Mouse (Mus musculus) heart, adult 18-20 months (tissue): ENCODE results near the gene Mgat4e. TPM values are rescaled to one million over a fixed set of nuclear protein-coding genes. Genes with fewer than 3 reads are reported as not detected.

ENCODE experiments used
- DNase-seq, 2 experiments: peaks; one replicate each; pipeline ENCODE4 v3.0.0; 2021 to 2022; ENCODE audit warnings: mixed read lengths in 1 of 2
- long read RNA-seq, 2 experiments: library from polyadenylated mRNA; stranded (forward); transcript quantifications; one replicate each; pipeline ENCODE4 v2.0.0; 2021
- total RNA-seq, 2 experiments: library from RNA; stranded (reverse); gene quantifications; 2 replicates each; pipeline ENCODE4 v1.2.3; 2021

Mgat4e gene
- not detected for total RNA-seq
- long read RNA-seq, experiment 1 = 0 reads
- long read RNA-seq, experiment 2 = 0 reads

- DNase-seq = no peak
These were observed at the start of gene Mgat4e for GRCm38 (mm10) chr1:134549632-134550132. Gene Mgat4e (minus strand): TSS chr1:134549682.

- no peak for DNase-seq
These were observed 48.0 kb upstream of the Mgat4e start for GRCm38 (mm10) chr1:134597339-134598054.

DNA sequence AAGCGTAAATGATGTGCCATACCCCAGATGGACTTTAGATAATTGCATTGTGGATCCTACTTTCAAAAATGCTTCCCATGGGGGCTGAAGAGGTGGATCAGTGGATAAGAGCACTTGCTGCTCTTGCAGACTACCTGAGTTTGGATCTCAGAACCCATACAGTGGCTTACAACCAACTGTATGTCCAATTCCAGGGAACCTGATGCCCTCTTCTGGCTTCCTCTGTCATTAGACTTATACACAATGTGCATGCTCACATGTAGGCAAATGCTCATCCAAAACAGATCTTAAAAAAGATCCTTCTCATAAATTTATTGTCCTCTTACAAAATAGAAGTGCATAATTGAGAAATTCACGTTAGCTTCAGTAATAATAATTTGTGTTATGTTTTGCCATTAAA lies 42.3 kb upstream of the Mgat4e start:
- DNase-seq = no peak

DNA sequence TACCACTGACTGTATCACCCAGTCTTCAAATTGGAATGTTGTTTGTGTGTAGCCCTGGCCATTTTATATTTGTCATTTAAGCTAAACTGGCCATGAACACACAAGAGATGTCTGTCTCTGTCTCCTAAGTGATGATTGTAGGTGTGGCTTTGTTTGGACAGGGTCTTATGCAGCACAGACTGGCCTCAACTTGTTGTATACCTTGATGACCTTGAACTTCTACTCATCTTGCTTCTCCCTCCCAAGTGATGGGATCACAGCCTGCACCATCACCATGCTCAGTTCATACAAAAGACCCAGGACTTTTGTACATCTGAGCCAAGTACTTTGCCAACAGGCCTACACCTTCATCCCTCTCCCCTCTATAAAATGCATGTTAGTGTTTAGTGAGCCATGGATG lies 40.2 kb upstream of the Mgat4e start:
- no peak for DNase-seq

- DNase-seq = no peak
These were observed 34.1 kb upstream of the Mgat4e start for GRCm38 (mm10) chr1:134583560-134583959.

GRCm38 (mm10) chr1:134580796-134581195 lies 31.3 kb upstream of the Mgat4e start:
- DNase-seq = no peak

DNA sequence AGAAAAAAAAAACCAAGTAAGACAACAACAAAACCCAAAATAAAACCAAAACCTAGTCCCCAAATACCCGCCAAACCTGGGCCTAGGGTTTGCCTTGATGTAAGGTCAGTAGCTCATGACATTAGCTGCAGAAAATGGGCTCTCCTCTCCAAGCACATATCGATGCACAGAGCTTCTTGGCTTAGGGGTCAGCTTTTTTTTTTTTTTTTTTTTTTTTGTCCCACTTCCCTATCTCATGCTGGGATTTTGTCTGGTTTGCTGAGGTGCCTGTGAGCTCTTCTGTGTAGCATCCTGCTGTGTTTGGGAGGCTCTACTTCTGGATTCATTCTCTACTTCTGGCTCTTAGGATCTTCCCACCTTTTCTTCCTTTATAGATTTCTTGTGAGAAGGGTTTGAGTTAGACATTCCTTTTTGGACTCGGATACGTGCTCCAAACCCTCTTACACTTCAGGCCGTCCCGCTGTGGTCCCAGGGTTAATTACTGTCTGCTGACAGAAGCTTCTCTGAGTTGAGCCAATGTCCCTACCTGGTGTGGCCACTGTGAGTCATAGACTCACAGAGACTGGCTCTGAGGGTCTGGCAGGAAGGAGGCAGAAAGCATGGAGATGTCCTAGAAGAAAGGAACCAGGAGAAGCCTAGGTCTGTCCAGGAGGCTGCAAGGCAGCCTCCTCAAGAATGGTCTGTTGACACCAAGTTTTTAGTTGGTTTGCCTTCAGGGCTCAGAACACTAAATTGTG lies 28.1 kb upstream of the Mgat4e start:
- DNase-seq = no peak

DNA sequence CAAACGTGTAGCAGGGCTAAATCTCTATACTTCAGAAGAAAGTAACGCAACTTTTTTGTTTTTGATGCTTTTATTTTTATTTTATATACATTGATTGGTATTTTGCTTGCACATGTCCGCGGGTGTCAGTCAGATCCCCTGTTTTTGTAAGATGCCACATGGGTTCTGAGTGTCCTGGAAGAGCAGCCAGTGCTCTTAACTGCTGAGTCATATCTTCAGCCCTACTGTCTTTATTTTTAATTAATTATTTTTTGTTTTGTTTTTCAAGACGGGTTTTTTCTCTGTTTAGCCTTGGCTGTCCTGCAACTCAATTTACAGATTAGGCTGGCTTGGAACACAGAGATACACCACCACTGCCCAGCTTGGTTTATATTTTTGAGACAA lies 24.4 kb upstream of the Mgat4e start:
- no peak for DNase-seq

GRCm38 (mm10) chr1:134573300-134573931 lies 23.9 kb upstream of the Mgat4e start:
- DNase-seq = no peak

- DNase-seq = no peak
These were observed 21.1 kb upstream of the Mgat4e start for GRCm38 (mm10) chr1:134570631-134571030.

DNA sequence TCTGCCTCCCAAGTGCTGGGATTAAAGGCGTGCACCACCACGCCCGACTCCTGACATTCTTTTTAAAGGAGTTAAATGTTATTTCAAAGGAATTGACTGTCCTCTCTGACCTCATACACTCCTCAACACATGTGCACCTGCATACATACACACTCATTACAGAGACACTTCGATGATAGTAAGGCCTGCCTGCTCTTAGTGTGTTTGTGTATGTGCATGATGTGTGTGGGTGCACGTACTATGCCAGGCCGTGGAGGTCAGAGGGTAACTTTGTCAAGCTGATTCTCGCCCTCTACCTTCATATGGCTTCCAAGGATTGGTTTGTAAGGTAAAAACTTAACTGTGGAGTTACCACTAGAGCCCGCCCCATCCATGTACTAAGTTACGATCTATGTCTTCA lies 20.7 kb upstream of the Mgat4e start:
- no peak for DNase-seq

- no peak for DNase-seq
These were observed 18.0 kb upstream of the Mgat4e start for GRCm38 (mm10) chr1:134567511-134567910.

DNA sequence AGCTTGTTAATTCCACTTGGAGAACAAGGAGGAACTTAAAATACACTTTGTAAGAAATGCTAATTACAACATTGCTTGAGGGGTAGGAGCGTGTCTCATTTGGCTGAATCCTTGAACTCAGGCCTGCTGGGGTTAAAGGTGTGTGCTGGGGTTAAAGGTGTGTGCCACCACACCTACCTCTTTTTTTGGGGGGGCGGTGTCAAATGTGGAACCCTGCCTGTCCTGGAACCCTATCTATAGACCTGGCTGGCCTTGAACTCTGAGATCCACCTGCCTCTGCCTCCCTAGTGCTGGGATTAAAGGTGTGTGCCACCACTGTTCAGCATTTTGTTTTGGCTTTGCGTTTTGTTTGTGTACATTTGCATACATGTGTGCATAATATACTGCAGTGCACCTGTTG lies 14.2 kb upstream of the Mgat4e start:
- no peak for DNase-seq

- DNase-seq = no peak
These were observed 13.0 kb upstream of the Mgat4e start for GRCm38 (mm10) chr1:134562457-134562856.

- DNase-seq = no peak
These were observed 12.3 kb upstream of the Mgat4e start for GRCm38 (mm10) chr1:134561770-134562143.

GRCm38 (mm10) chr1:134560801-134561769 lies 11.6 kb upstream of the Mgat4e start:
- DNase-seq = peak; percentile 16 to 34

DNA sequence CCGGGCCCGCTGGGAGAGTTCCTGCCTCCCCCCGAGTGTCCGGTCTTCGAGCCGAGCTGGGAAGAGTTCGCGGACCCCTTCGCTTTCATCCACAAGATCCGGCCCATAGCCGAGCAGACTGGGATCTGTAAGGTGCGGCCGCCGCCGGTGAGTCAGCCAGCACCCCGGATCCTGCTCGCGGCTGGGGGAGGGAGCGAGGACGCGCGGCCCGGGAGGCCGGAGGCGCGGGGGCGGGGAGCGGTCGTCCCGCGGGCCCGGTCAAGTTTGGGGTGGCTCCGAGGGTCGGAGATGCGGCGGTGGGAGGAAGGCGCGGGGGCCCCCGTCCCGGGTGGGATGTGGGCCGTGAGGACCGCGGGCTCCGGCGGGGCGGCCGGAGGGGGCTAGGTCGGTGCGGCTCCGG lies 10.9 kb upstream of the Mgat4e start:
- no peak for DNase-seq

DNA sequence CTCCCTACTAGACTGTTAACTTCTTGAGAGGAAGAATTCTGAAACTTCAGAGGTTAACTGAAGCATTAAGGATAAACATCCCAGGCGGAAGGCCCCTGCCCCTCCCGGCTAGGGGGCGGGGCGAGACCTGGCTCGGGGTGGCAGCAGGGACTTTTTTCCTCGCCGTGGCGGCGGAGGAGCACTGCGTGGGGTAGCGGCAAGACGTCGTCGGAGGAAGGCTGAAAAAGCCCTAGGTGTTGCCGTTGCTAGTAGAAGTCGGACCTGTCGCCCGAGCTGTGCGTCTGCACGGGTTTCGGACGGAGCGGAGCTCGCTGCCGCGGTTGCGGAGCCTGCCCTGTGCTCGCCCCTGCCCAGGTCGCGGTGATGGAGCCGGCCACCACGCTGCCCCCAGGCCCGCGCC lies 10.5 kb upstream of the Mgat4e start, which contains the start of gene Kdm5b:
Gene Kdm5b, plus strand, starts transcription at position 196 of the 400 bp plus-strand sequence.
- peak; percentile 92 to 93 for DNase-seq

GRCm38 (mm10) chr1:134559226-134559625 lies 9.7 kb upstream of the Mgat4e start:
- DNase-seq = no peak

DNA sequence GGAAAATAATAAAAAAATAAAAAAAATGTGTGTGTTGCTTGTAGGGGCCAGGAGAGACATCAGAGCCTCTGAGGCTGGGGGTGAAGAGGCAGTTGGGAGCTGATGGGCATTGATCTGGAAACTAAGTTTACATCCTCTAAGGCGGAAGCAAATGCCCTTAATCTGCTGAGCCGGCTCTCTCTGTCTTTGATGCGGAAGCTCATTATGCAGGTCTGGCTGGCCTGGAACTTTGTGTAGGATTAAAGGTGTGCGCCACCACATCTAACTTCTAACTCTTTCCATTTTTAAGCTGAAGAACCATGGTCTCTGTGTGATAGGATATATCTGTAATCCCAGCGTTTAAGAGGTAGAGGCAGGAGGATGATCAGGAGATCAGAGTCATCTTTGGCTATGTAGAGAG lies 9.0 kb upstream of the Mgat4e start:
- DNase-seq = no peak

- peak; percentile 94 to 98 for DNase-seq
These were observed 7.3 kb upstream of the Mgat4e start for GRCm38 (mm10) chr1:134556671-134557218.
